Mouse (Mus musculus) liver, embryonic 13.5 days (tissue): Measurements from ENCODE around the gene Hoxd8. TPM values are rescaled to one million over a fixed set of nuclear protein-coding genes. Genes with fewer than 3 reads are reported as not detected.

Experiments
- ATAC-seq: fragments of 200-750 bp; cut with Nextera tagmentation; 2 replicates; pipeline ENCODE4 v1.8.0; 2017; ENCODE audit warnings: low read depth, mild to moderate bottlenecking, moderate number of reproducible peaks, moderate library complexity
- DNase-seq: peaks from one replicate; pipeline ENCODE4 v3.0.0; 2022
- H3K27ac ChIP-seq: fragments of 300-500 bp; sonication (generic); 2 replicates; pipeline ENCODE4 v1.5.1; 2015; ENCODE audit warnings: moderate library complexity, mild to moderate bottlenecking, inconsistent platforms
- H3K27me3 ChIP-seq: fragments of 300-500 bp; sonication (generic); 2 replicates; pipeline ENCODE4 v1.6.1; 2015; ENCODE audit warnings: mild to moderate bottlenecking, inconsistent platforms
- H3K36me3 ChIP-seq: fragments of 300-500 bp; sonication (generic); 2 replicates; pipeline ENCODE4 v1.6.1; 2015; ENCODE audit warnings: mild to moderate bottlenecking, inconsistent platforms
- H3K4me1 ChIP-seq: fragments of 300-500 bp; sonication (generic); replicated peaks from 2 replicates; pipeline ENCODE4 v1.6.1; 2015; ENCODE audit warnings: inconsistent platforms
- H3K4me2 ChIP-seq: fragments of 300-500 bp; sonication (generic); 2 replicates; pipeline ENCODE4 v1.6.1; 2015; ENCODE audit warnings: inconsistent platforms, mild to moderate bottlenecking, moderate library complexity
- H3K4me3 ChIP-seq: fragments of 300-500 bp; sonication (generic); replicated peaks from 2 replicates; pipeline ENCODE4 v1.5.1; 2015; ENCODE audit warnings: mild to moderate bottlenecking, inconsistent platforms
- H3K9ac ChIP-seq: fragments of 300-500 bp; sonication (generic); 2 replicates; pipeline ENCODE4 v1.6.1; 2015; ENCODE audit warnings: mild to moderate bottlenecking, inconsistent platforms
- H3K9me3 ChIP-seq: fragments of 300-500 bp; sonication (generic); replicated peaks from 2 replicates; pipeline ENCODE4 v1.6.1; 2016; ENCODE audit warnings: inconsistent platforms
- WGBS: fragments of 180-500 bp; shearing (Covaris S2); methylation state at CpG from one replicate; pipeline ENCODE4 v1.1.7; 2015; ENCODE audit not compliant: insufficient replicate concordance; 5-methylcytosine and 5-hydroxymethylcytosine counted together
- polyA plus RNA-seq: library from polyadenylated mRNA; unstranded; fragments of >200 nt; fragmentation: Nextera tagmentation; extraction: Ambion mirVana; gene quantifications from 2 replicates; pipeline ENCODE4 v1.2.1, GENCODE M21; 2015

The Hoxd8 gene
- polyA plus RNA-seq, 1 experiment from 2014 or later, result 0.10 TPM

GRCm38 (mm10) chr2:74696442-74697335 is 7.7 kb upstream of the Hoxd8 start:
- H3K9ac ChIP-seq, result no peak overlapping the region

GRCm38 (mm10) chr2:74697567-74698121 is 6.8 kb upstream of the Hoxd8 start, which contains the start of gene Hoxd9:
Gene Hoxd9, plus strand, starts transcription at chr2:74697727.
- H3K9ac ChIP-seq, result no peak within 1 kb of the TSS
- peaks cover 100% of the 10 kb centered on the region for H3K27me3 ChIP-seq
- peaks cover 9% of the 10 kb centered on the region; the same call in 1 of the 2 replicates for H3K4me1 ChIP-seq
- under 1% methylated on average over 43 of the region's 43 CpGs for WGBS
- DNase-seq (no peak), ATAC-seq (no peak)
- H3K27ac ChIP-seq, result no peak within 1 kb of the TSS
- H3K36me3 ChIP-seq, result no peaks in the 10 kb centered on the region
- H3K9me3 ChIP-seq, result no peaks in the 10 kb centered on the region
- H3K4me2 ChIP-seq, result peak within 1 kb of the TSS; percentile 50
- peak within 1 kb of the TSS; percentile 38 for H3K4me3 ChIP-seq

More at GRCm38 (mm10) chr2:74696442-74697335, 7.7 kb upstream of the Hoxd8 start:
- Histone ChIP-seq H3K9me3 (no peaks in the 10 kb centered on the region), H3K27me3 (peaks cover 100% of the 10 kb centered on the region), H3K4me2 (no peak overlapping the region), H3K36me3 (no peaks in the 10 kb centered on the region), H3K4me1 (peaks cover 9% of the 10 kb centered on the region; the same call in 1 of the 2 replicates), H3K27ac (no peak overlapping the region), H3K4me3 (no peak overlapping the region)
- ATAC-seq, result no peak
- DNase-seq, result no peak
- 5% methylated on average over 34 of the region's 34 CpGs for WGBS

- ATAC-seq (no peak), DNase-seq (no peak)
Observed at GRCm38 (mm10) chr2:74698201-74699052, 6.0 kb upstream of the Hoxd8 start.

GRCm38 (mm10) chr2:74699053-74699430 is 5.4 kb upstream of the Hoxd8 start:
- ATAC-seq, result no peak
- peaks cover 9% of the 10 kb centered on the region; the same call in 1 of the 2 replicates for H3K4me1 ChIP-seq

More at GRCm38 (mm10) chr2:74698201-74699052, 6.0 kb upstream of the Hoxd8 start:
- peak overlapping the region; percentile 38 for H3K4me3 ChIP-seq
- no peak overlapping the region for H3K27ac ChIP-seq
- under 1% methylated on average over 80 of the region's 86 CpGs for WGBS
- H3K4me2 ChIP-seq, result peak overlapping the region; percentile 50
- H3K9ac ChIP-seq, result no peak overlapping the region
- no peaks in the 10 kb centered on the region for H3K36me3 ChIP-seq
- peaks cover 9% of the 10 kb centered on the region; the same call in 1 of the 2 replicates for H3K4me1 ChIP-seq
- H3K27me3 ChIP-seq, result peaks cover 100% of the 10 kb centered on the region
- H3K9me3 ChIP-seq, result no peaks in the 10 kb centered on the region

GRCm38 (mm10) chr2:74699664-74700545 is 4.5 kb upstream of the Hoxd8 start:
- DNase-seq, result no peak
- H3K4me1 ChIP-seq, result peaks cover 13% of the 10 kb centered on the region
- no peaks in the 10 kb centered on the region for H3K36me3 ChIP-seq

More at GRCm38 (mm10) chr2:74699053-74699430, 5.4 kb upstream of the Hoxd8 start:
- 3% methylated on average over 17 of the region's 17 CpGs for WGBS
- no peak overlapping the region for H3K9ac ChIP-seq
- H3K27ac ChIP-seq, result no peak overlapping the region
- DNase-seq, result no peak
- H3K27me3 ChIP-seq, result peaks cover 100% of the 10 kb centered on the region
- no peak overlapping the region for H3K4me3 ChIP-seq
- no peaks in the 10 kb centered on the region for H3K36me3 ChIP-seq
- no peaks in the 10 kb centered on the region for H3K9me3 ChIP-seq
- no peak overlapping the region for H3K4me2 ChIP-seq

GRCm38 (mm10) chr2:74700546-74701112 is 3.8 kb upstream of the Hoxd8 start:
- Histone ChIP-seq H3K36me3 (no peaks in the 10 kb centered on the region), H3K4me2 (no peak overlapping the region), H3K4me1 (peaks cover 20% of the 10 kb centered on the region), H3K9me3 (no peaks in the 10 kb centered on the region), H3K27me3 (peaks cover 100% of the 10 kb centered on the region), H3K27ac (no peak overlapping the region), H3K9ac (no peak overlapping the region), H3K4me3 (no peak overlapping the region)
- WGBS, result 13% methylated on average over 22 of the region's 22 CpGs
- DNase-seq (no peak), ATAC-seq (no peak)

More at GRCm38 (mm10) chr2:74699664-74700545, 4.5 kb upstream of the Hoxd8 start:
- Histone ChIP-seq H3K9me3 (no peaks in the 10 kb centered on the region), H3K27ac (no peak overlapping the region), H3K9ac (no peak overlapping the region), H3K27me3 (peaks cover 100% of the 10 kb centered on the region), H3K4me2 (no peak overlapping the region), H3K4me3 (no peak overlapping the region)
- ATAC-seq, result no peak
- WGBS, result 9% methylated on average over 23 of the region's 23 CpGs

GRCm38 (mm10) chr2:74701949-74702819 is 2.2 kb upstream of the Hoxd8 start:
- Histone ChIP-seq H3K4me3 (no peak overlapping the region), H3K27me3 (peaks cover 99% of the 10 kb centered on the region), H3K4me2 (no peak overlapping the region), H3K27ac (no peak overlapping the region), H3K36me3 (no peaks in the 10 kb centered on the region), H3K4me1 (peaks cover 22% of the 10 kb centered on the region), H3K9ac (no peak overlapping the region), H3K9me3 (no peaks in the 10 kb centered on the region)
- ATAC-seq, result no peak
- peak; percentile 17 for DNase-seq
- 14% methylated on average over 17 of the region's 17 CpGs for WGBS

- Histone ChIP-seq H3K4me3 (no peak overlapping the region), H3K4me2 (no peak overlapping the region), H3K4me1 (peaks cover 20% of the 10 kb centered on the region), H3K9ac (no peak overlapping the region), H3K27ac (no peak overlapping the region), H3K27me3 (peaks cover 99% of the 10 kb centered on the region), H3K36me3 (no peaks in the 10 kb centered on the region), H3K9me3 (no peaks in the 10 kb centered on the region)
- WGBS, result 26% methylated on average over 6 of the region's 6 CpGs
- DNase-seq (no peak), ATAC-seq (no peak)
Observed at GRCm38 (mm10) chr2:74702820-74703219, 1.6 kb upstream of the Hoxd8 start.

GRCm38 (mm10) chr2:74703317-74703716 is 1.1 kb upstream of the Hoxd8 start:
- Histone ChIP-seq H3K9me3 (no peaks in the 10 kb centered on the region), H3K27ac (no peak overlapping the region), H3K36me3 (no peaks in the 10 kb centered on the region), H3K27me3 (peaks cover 99% of the 10 kb centered on the region), H3K4me3 (no peak overlapping the region), H3K4me1 (peaks cover 15% of the 10 kb centered on the region), H3K9ac (no peak overlapping the region), H3K4me2 (no peak overlapping the region)
- DNase-seq, result no peak
- no peak for ATAC-seq
- 13% methylated on average over 10 of the region's 10 CpGs for WGBS
